Mouse (Mus musculus) thymus, postnatal 4 days (tissue): ENCODE measurements around the gene Katnal1.

ENCODE experiments used
- DNase-seq: peaks from one replicate; pipeline ENCODE4 v3.0.0; 2021

Katnal1 gene

DNA sequence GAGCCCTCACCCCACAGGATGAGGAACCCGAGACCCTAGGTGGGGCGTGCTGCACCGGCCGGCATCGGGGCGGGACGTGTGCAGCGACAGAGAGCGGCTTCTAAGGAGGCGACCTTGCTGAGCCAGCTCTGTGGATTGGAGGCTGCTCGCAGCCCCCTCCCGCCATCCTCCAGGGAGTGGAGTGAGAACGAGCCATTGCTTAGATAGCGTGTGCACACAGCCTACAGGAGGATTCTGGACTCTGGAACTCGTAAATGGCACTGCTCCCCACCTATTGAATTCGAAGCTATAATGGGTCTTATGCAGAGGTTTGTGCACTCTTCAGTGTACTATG, at the start of gene Katnal1:
Katnal1 (minus strand) TSS at position 205 of the 334 bp plus-strand sequence.
- no peak for DNase-seq

- peak; percentile 65 for DNase-seq
These were observed 49.5 kb upstream of the Katnal1 start for GRCm38 (mm10) chr5:148978458-148979165.

DNA sequence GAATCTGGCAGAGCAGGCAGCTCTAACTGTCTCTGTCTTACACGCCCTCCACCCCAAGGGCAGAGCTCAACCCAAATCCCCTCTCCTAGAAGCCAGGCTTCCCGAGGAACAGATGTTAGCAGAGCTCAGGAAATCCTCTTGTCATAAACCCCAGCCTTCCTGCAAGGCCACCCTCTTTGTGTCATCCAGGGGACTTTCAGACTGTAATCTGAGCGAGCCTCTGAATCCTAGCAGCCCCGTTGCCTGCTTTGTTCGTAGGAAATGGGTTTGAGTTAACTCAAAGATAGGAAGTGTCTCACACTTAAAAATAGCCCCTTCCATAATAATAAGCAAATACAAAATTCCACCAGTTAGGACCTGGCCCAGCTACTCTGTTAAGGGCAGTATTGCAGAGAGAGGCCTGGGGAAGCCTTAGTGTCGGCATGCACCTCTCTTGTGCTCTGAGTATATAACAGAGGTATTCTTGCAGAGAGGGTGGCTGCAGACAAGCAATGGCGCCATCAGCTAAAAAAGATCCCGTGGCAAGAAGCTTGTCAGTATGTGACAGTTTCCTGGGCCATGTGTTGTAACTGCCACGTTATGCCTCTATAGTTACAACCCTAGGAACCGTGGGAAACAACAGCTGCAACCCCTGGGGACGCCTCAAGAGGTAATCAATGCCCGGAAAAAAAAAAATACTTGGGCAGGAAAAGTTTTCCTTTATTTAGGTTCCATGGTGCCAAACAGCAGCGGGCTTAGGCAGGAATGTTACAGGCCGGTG, 48.8 kb upstream of the Katnal1 start:
- DNase-seq = peak; percentile 64

DNA sequence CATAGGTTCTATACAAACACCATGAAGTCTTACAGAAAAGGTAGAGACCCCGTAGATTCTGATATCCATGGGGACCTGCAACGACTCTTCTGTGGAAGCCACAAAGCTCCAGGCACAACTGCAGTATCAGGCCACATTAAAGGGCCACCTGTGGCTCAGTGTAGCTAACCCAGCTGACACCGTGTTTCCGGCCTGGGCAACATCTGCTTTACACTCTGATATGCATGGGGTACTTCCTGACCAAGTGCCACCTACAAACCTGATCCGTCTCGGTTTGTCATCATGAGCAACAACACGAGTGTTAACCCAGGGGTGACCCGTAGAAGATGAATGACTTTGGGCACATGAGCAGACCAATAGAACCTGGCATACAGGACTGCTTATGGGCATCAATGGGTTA, 47.8 kb upstream of the Katnal1 start:
- peak; percentile 82 for DNase-seq

DNA sequence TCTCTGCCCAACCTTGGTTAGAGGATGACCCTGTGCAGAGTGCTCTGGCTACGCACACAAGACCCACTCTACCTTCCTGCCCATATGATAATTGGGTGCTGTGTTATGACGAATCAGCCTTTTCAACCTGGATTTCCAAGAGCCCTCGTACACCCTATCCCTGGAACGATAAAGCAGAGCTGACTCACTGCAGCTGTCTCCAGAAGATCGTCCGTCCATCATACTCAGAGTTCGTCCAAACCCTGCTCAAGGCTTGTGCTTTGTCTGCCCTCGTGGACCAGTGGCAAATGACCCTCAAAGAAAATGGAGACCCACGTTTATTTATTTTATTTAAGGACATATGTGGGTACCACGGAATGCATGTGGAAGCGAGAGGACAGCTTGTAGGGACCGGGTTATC, 45.9 kb upstream of the Katnal1 start:
- DNase-seq = no peak

- DNase-seq = peak; percentile 56
These were observed 44.0 kb upstream of the Katnal1 start for GRCm38 (mm10) chr5:148973019-148973668.

- no peak for DNase-seq
These were observed 43.0 kb upstream of the Katnal1 start for GRCm38 (mm10) chr5:148972167-148972566.

- DNase-seq = peak; percentile 61
These were observed 40.5 kb upstream of the Katnal1 start for GRCm38 (mm10) chr5:148969648-148970047.

- DNase-seq = no peak
These were observed 39.9 kb upstream of the Katnal1 start for GRCm38 (mm10) chr5:148968958-148969576.

GRCm38 (mm10) chr5:148968179-148968578, 39.1 kb upstream of the Katnal1 start:
- peak; percentile 56 for DNase-seq

DNA sequence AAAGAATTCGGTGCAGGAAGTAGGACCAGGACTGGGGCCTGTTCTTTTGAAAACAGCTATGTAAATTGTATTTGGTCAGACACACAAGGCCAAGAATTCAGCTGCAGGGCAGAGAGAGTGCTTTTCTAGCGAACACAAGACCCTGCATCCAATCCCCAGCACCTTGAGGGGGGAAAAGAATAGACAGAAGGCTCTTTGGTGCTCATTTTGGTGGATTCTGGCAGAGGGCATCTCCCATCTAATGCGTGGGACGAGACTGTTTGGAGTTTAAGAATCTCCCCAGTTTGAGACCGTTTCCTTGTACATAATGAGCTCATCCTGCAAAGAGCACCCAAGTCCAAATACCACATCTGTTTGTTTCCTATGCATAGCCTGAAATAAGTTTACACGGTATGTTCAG, 37.3 kb upstream of the Katnal1 start:
- DNase-seq = no peak

- peak; percentile 53 for DNase-seq
These were observed 36.7 kb upstream of the Katnal1 start for GRCm38 (mm10) chr5:148965691-148966333.

DNA sequence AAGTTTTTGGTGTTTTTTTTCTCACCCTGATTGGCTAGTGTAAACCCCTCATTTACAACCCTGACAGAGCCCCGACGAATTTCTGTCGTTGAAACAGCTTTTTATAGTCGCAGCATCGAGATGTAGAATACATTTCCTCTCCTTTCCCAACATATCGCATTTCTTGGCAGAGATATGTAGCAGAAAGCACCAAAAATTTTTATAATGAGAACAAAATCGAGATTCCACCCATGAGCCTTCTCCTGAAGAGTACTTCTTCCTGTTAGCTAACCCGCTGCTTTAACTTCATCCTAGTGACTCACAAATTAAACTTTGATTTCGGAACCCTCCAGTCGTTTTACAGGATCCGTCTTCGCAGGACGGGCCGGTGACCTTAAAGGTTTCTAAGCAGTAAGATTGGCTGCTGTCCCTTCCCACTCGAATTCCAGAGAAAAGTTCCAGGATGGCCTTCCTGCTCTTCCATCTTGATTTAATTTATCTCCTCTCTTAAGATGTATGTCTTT, 36.0 kb upstream of the Katnal1 start:
- no peak for DNase-seq

DNA sequence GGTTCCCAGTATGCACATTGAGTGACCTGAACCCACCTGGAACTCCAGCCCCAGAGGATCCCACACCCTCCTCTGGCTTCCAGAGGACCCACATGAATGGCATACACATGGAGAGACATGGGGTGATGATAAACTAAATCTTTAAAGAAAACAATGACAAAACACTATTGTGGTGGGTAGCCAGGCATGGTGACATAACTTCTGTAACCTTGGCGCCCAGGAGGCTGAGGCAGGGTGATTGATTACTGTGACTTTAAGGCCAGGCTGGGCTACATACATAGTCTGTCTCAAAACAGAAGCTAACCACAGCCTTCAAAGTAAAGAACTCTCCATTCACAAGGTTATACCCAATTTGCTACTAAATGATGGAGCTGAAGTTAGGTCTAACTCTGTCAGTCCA, 35.1 kb upstream of the Katnal1 start:
- DNase-seq = no peak

DNA sequence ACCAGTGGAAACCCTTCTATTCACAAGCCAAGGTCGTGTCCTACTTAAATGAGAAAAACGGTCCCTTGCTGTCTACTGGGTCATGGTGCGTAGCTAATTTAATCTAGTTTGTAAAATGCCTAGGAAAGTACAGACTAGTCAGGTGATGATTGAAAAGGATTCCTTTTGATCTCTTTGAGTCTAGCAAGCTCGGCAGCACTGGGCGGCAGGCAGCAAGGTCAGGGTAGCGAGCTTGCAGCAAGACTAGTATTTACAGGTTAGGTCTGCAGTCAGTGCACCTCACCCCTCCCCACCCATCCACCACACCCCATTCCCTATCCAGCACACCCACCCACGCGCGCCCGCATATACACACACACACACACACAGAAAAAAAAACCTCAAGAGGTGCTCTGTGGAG, 31.1 kb upstream of the Katnal1 start:
- peak; percentile 66 for DNase-seq

DNA sequence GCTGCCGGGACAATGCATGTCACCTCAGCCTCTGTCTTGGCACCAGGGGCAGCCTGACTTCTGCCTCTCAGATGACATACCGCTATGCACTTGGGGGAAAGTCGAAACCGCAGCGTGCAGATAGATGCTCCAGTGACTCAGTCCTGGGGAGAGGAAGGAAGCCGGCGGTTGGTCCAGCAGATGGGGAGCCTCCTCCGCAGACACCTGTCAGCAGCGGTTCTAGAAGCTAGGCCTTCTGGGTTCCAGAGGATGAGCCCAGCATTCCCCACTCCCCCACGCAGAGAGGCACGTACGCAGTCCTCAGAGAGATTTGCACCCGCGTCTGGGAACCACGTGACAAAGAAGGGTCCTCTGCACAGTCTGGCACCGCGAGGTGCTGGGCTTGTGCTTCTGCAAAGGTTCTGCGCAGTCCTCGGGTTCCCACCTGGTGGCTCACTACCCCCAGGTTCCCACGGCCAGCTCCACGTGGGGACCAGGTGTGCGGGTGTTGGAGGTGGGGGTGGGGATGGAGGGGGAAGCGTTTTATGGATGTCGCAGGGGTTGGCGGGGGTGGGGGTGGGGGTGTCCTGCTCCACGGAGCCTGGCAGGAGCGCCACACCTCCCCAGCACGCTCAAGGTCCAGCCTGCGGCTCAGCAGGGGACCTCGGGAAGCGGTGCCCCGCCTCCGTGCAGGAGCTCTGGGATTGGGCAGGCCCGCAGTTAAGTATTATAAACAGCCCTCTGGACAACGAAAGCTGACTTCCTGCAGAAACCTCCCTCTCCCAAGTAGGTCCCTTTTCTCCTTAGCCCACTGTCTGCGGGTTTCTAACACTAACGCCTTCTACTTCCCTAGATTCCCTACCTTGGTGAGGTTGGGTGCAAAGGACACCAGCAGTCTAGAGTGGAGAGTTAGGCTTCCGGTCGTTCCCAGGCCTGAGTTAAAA, 30.2 kb upstream of the Katnal1 start:
- DNase-seq = peak; percentile 83

- peak; percentile 81 for DNase-seq
These were observed 29.2 kb upstream of the Katnal1 start for GRCm38 (mm10) chr5:148958355-148958754.

DNA sequence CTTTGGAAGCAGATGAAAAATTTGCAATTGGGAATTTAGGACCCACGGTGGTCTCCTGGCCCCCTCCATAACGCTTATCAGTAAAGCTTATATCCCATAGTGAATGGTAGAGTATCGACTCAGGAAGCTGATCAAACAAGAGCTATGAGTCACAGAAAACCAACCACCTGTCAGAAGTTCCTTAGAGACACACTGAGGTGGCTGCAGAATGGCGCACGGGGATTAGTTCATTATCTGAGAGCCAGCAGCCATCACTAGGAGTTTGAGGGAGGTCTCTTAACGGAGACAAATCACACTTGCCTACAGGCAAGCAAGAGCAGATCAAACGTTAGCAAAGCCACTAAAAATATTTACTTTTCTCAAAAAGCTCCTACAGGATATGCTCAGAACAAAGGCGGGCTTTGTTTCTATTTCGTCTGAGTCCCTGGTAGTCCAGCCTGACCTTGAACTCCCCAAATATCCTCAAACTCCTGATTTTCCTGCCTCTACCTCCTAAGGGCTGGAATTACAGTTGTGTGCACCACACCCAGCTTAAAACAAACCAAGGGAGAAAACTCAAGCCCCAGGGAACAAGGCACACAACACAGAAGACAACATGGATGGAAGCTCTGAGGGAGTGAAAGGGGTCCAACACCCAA, 27.9 kb upstream of the Katnal1 start:
- DNase-seq = no peak

DNA sequence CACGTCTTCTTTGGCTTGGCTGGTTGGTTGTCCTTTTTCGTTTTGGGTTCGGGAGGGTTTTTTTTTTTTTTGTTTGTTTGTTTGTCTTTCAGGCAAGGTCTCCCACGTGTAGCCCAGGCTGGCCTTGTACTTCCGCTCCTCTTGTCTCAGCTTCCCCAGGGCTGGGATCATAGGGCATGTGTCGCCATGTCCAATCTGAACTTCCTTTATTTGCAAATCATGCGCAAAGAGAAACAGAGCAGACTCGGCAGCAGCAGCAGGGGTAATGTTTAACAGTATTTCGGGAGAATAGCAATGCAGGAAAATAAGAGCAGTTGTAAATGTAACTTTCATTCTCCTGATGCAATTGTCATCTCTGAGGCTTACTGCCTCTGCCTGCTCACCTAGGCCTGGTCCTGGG, 27.0 kb upstream of the Katnal1 start:
- DNase-seq = no peak

DNA sequence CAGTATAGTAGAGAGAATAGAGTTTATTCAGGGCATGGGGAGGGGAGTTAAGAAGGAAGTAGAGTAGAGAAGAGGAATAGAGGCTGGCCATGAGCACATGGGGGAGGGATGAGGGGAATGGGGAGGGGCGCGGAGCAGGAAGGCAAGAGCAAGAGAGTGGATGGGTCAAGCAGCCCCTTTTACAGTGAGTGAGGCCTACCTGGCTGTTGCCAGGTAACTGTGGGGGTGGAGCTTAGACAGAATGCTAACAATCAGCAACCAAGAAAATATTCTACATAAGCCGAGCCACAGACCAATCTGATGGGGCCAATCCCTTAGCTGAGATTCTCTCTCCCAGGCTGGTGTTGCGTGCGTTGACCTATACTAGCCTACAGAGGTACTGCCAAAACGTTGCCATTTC, 26.5 kb upstream of the Katnal1 start:
- no peak for DNase-seq
